Mouse (Mus musculus) cortical plate, adult 2 months (tissue): ENCODE results near the gene Dctpp1. TPM values are rescaled to one million over a fixed set of nuclear protein-coding genes. Genes with fewer than 3 reads are reported as not detected.
A peak's percentile ranks its signal among the peaks of the same experiment; 100 is the strongest.

Experiments
- H3K27ac ChIP-seq: fragments of 200-500 bp; 2 replicates; pipeline ENCODE4 v1.5.1; 2012; ENCODE audit warnings: low read length, control low read depth, inconsistent platforms; ENCODE audit not compliant: insufficient read depth
- H3K4me1 ChIP-seq: fragments of 200-500 bp; 2 replicates; pipeline ENCODE4 v1.6.1; 2011; ENCODE audit warnings: low read length; ENCODE audit not compliant: control insufficient read depth, insufficient read depth
- H3K4me3 ChIP-seq: fragments of 200-500 bp; 2 replicates; pipeline ENCODE4 v1.5.1; 2011; ENCODE audit warnings: mild to moderate bottlenecking, low read length, control low read depth; ENCODE audit not compliant: insufficient read depth
- CTCF ChIP-seq: fragments of 200-500 bp; IDR thresholded peaks from 2 replicates; pipeline ENCODE4 v1.5.1; 2011; ENCODE audit warnings: mild to moderate bottlenecking, control low read depth, low read length; ENCODE audit not compliant: insufficient read depth; ENCODE audit errors: extremely low read depth
- POLR2A ChIP-seq: fragments of 200-500 bp; IDR thresholded peaks from 2 replicates; pipeline ENCODE4 v1.6.1; 2011; ENCODE audit warnings: mild to moderate bottlenecking, low read length, control low read depth; ENCODE audit not compliant: insufficient read depth; ENCODE audit errors: extremely low read depth
- polyA plus RNA-seq: library from polyadenylated mRNA; depleted of rRNA; stranded (reverse); fragments of >200 nt; gene quantifications from 2 replicates; pipeline ENCODE4 v1.2.3, GENCODE M21; 2012; rRNA removed

Gene Dctpp1
- polyA plus RNA-seq, 1 experiment, result 37.4 TPM

DNA sequence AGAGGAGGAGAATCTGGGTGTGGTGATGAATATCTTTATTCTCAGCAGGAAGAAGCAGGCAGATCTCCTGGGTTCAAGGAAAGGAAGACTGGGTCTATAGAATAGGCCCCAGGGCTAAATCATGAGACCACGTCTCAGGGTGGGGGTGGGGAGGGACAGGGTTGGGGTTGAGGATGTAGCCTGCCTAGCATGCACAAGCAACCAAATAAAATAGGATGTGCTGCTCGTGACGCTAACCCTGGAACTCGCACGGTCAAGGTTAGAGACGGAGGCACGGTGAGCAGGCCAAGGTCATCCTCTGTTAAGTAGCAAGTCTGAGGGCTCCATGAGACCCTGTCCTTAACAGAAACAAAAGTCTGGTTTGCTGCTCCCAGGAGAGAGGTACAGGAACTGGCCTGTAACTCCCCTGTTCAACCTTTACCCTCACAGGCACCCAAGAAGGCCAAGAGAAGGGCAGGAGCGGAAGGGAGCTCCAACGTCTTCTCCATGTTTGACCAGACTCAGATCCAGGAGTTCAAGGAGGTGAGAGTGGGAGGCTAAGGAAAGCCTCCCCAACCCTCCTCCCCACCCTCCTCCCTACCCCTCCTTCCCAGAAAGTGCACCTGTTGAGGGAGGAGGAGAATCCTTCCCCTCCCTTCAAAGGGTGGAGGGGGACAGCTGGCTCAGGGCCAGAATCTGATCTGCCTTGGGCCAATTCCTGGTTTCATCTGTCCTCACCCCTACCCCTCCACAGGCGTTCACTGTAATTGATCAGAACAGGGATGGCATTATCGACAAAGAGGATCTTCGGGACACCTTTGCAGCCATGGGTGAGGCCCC lies 47.9 kb downstream of the Dctpp1 start:
- H3K27ac ChIP-seq, result no peak overlapping the region
- no peak overlapping the region for H3K4me3 ChIP-seq
- TF ChIP-seq CTCF, result no peak
- TF ChIP-seq POLR2A, result no peak

DNA sequence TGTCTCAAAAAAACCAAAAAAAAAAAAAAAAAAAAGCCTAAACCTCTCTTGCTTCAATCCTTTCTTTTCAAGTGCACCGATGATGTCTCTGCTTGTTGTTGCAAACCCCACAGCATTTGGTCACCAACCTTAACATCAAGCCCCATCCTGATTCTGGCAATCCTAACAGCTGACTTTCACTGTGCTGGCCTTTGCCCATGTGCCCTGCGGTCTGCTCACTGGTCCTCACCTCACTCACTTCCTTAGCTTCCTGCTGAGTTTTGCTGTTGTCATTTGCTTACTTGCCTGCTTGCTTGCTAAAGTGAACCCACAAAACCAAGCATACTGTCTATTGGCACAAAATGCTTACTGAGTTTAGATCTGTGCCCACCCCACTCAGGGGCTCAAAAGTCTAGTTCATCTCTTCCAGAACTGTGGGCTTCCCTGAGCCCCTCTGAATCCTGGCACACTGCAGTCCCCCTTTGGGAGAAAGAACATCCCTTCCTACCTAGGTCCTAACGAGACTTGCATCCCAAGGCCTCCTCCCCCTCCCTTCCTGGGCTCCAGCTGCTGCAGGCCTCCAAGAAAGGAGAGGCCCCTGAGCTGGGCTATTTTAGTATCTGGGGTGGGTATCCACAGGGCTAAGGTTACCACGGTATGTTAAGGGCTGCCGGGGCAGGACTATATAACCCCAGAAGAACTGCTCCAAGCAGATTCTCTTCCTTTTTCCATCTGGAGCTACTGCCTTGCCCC lies 49.3 kb downstream of the Dctpp1 start:
- no peak for TF ChIP-seq POLR2A
- H3K4me1 ChIP-seq, result 0 out of 2 replicates have a peak, but pooled peaks cover 2% of the 10 kb centered on the region

More for the DNA sequence above, 47.9 kb downstream of the Dctpp1 start:
- 0 out of 2 replicates have a peak, but pooled peaks cover 2% of the 10 kb centered on the region for H3K4me1 ChIP-seq

DNA sequence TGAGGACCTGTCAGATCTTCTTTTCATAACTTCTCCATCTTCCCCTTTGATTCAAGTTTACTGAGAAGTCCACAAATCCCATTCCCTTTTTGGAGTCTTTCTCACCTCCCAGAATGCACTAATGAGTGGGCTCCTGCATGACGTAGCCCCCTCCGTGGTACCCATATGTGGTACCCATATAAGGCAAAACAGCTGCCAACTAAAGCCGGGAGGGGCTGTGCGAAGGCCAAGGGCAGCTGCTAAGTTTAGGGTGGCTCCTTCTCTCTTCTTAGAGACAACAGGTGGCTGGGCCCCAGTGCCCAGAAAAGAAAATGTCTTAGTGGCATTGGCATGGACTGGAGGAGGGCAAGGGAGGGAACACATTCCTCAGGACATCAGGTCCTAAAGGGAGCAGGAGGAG lies 50.2 kb downstream of the Dctpp1 start:
- peak overlapping the region; percentile 57 for H3K27ac ChIP-seq
- no peak overlapping the region for H3K4me3 ChIP-seq

More for the DNA sequence above, 49.3 kb downstream of the Dctpp1 start:
- Histone ChIP-seq H3K27ac (no peak overlapping the region), H3K4me3 (no peak overlapping the region)

DNA sequence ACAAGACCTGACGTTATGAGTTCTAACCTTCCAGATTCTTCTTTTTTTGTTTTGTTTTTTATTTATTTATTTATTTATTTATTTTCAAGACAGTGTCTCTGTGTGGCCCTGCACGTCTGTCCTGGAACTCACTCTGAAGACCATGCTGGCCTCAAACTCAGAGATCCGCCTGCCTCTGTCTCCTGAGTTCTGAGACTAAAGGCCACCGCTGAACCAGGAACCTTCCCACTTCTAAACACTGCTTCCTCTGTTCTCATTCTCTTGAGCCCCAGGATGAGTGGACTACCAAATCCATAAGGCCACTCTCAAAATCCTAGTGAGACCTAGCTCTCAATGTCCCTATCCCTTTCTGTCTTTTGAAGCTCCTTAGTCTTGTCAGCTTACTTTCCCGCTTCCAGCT lies 50.7 kb downstream of the Dctpp1 start:
- no peak overlapping the region for H3K4me3 ChIP-seq
- H3K27ac ChIP-seq, result peak overlapping the region; percentile 57
- TF ChIP-seq CTCF (no peak), POLR2A (no peak)

More for the DNA sequence above, 50.2 kb downstream of the Dctpp1 start:
- H3K4me1 ChIP-seq, result peaks cover 4% of the 10 kb centered on the region; the same call in 1 of the 2 replicates
- no peak for TF ChIP-seq POLR2A

DNA sequence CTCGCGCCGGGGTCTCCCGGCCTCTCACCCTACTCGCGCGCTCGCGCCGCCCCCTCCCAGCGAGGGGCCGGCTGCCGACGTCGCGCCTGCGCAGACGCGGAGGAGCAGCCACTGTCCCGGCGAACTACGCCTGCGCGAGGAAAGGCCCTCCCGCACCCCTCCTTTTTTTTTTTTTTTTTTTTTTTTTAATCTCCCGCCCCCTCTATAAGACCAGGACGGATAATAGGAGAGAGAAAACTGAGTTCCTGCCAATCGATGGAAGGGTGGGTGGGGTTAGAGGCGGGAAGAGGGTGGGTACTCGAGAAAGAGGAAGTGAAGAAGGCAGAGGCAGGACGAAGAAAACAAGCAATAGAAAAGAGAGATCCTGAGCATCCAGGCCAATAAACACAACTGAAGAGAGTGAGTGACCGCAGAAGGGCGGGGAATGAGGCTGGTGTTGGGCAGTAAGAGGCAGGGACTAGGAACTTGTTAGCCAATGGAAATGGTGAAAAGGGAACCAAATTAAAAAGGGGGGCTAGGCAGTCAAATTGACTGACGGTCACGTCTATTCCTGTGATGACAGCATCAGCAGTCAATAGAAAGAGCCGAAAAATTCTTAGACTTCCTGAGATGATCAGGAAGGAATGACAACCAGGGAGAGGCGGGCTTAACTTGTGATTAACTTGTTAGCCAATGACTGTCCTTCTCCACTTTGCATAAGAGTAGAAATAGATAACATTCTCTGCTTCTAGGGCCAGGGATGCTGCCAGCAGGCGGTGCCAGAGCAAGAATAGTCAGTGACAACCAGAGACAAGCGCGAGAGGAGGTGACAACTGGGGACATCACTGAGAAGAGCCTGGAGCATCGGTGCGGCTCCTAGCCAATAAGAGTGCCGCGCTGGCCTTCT lies 51.7 kb downstream of the Dctpp1 start, which contains the start of gene Mylpf:
Gene Mylpf, plus strand, starts transcription at position 338 of the 886 bp plus-strand sequence.
- Histone ChIP-seq H3K4me3 (peak within 1 kb of the TSS; percentile 61), H3K4me1 (peaks cover 2% of the 10 kb centered on the region; the same call in 1 of the 2 replicates), H3K27ac (peak within 1 kb of the TSS; percentile 5)
- TF ChIP-seq POLR2A (peak; percentile 99), CTCF (peak; percentile 54)

More for the DNA sequence above, 50.7 kb downstream of the Dctpp1 start:
- peaks cover 2% of the 10 kb centered on the region; the same call in 1 of the 2 replicates for H3K4me1 ChIP-seq

DNA sequence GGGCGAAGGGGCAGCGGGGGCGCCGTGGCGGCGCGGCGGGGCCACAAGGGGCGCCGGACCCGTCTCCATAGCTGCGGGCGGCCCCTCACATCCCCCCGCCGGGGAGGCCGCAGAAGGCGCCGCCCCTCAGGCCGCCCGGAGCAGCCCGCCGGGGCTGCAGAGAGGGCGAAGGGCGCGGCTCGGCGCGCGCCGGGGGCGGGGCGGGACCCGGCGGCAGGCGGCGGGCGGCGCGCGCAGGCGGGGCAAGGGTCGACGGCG lies 52.3 kb downstream of the Dctpp1 start, which contains the start of gene Tbc1d10b:
Gene Tbc1d10b, minus strand, starts transcription at position 174 of the 258 bp plus-strand sequence.
- TF ChIP-seq CTCF, result no peak
- TF ChIP-seq POLR2A, result no peak

DNA sequence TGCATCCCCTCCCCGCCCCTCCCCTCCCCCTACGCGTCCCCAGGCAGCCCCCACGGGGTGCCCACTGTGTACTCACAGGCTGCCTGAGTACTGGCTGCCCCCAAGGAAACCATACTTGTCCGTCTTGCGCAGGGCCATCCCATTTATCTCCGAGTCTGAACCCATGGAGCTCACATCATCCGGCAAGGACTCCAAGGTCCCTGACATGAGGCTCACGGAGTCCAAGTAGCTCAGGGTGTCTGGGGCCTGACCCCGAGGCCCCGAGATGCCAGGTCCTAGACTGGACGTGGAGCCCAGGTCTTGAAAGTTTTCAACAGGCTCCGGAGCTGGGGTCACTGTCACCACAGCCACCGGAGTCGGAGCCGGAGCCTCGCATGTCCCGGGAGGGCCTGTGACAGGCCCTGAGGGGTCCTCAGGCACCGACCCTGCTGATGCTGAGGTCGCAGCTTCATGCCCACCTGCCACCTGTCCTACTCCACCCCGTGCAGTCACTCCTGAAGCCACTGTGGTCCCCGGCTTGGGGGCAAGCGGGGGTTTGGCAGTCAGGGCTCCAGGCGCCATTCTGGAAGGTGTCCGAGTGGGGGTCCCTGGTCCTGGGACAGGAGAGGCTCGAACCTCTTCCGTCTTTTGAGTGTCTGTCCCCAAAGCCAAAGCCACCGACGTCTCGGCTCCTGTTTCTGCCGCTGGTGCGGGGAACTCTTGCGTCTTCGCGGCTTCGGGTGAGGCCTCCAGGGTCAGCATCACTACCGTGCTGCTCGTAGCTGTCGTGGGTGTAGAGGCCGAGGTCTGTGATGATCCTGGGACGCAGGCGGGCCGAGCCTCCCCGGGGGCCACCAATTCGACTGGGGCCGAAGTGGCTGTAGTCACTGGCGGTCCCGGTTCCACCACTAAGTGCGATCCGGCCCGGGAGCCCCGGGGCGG lies 52.9 kb downstream of the Dctpp1 start:
- peak overlapping the region; percentile 61 for H3K4me3 ChIP-seq
- H3K27ac ChIP-seq, result 0 out of 2 replicates have a peak overlapping the region, but pooled peaks have one; percentile 4
- peaks cover 2% of the 10 kb centered on the region; the same call in 1 of the 2 replicates for H3K4me1 ChIP-seq
- TF ChIP-seq POLR2A (no peak), CTCF (no peak)

More for the DNA sequence above, 52.3 kb downstream of the Dctpp1 start, which contains the start of gene Tbc1d10b:
- Histone ChIP-seq H3K27ac (peak within 1 kb of the TSS; percentile 5), H3K4me1 (peaks cover 2% of the 10 kb centered on the region; the same call in 1 of the 2 replicates), H3K4me3 (peak within 1 kb of the TSS; percentile 61)

Other genes starting within 250 kb of the Dctpp1 start
- gene Mvp, start 246.1 kb downstream of the Dctpp1 start, polyA plus RNA-seq, result 8.0 and 8.2 TPM in 2 replicates
- 1.8 and 2.2 TPM in 2 replicates for gene Pagr1b, start 244.2 kb downstream of the Dctpp1 start, polyA plus RNA-seq
- 41.1 and 50.4 TPM in 2 replicates for gene Pagr1a, start 243.4 kb downstream of the Dctpp1 start, polyA plus RNA-seq
- 97.1 and 109 TPM in 2 replicates for gene Gm42742, start 239.6 kb downstream of the Dctpp1 start, polyA plus RNA-seq
- 371 and 405 TPM in 2 replicates for gene Prrt2, start 239.5 kb downstream of the Dctpp1 start, polyA plus RNA-seq
- 157 and 173 TPM in 2 replicates for gene Maz, start 233.7 kb downstream of the Dctpp1 start, polyA plus RNA-seq
- gene Kif22, start 218.2 kb downstream of the Dctpp1 start, polyA plus RNA-seq, result 8.6 and 10.1 TPM in 2 replicates
- 0.31 TPM in 1 of 2 replicates, not detected in the other for gene Zg16, start 173.4 kb downstream of the Dctpp1 start, polyA plus RNA-seq
- 2.6 and 2.8 TPM in 2 replicates for gene AI467606, start 169.3 kb downstream of the Dctpp1 start, polyA plus RNA-seq
- gene Qprt, start 138.5 kb downstream of the Dctpp1 start, polyA plus RNA-seq, result 0.74 and 0.77 TPM in 2 replicates
- gene Spn, start 122.9 kb downstream of the Dctpp1 start, polyA plus RNA-seq, result 0.15 and 0.19 TPM in 2 replicates
- gene Cd2bp2, start 64.7 kb downstream of the Dctpp1 start, polyA plus RNA-seq, result 85.0 and 99.3 TPM in 2 replicates
- 70.4 and 76.0 TPM in 2 replicates for gene Tbc1d10b, start 52.2 kb downstream of the Dctpp1 start, polyA plus RNA-seq
- gene Mylpf, start 51.8 kb downstream of the Dctpp1 start, polyA plus RNA-seq, result 2.0 and 2.2 TPM in 2 replicates
- 13.5 and 15.5 TPM in 2 replicates for gene Zfp553, start 27.6 kb downstream of the Dctpp1 start, polyA plus RNA-seq
- gene Sept1, start 27.6 kb downstream of the Dctpp1 start, polyA plus RNA-seq, result 9.2 and 10.4 TPM in 2 replicates
- gene Zfp771, start 16.4 kb downstream of the Dctpp1 start, polyA plus RNA-seq, result 109 and 110 TPM in 2 replicates
- gene Sephs2, start 13.3 kb upstream of the Dctpp1 start, polyA plus RNA-seq, result 26.2 and 27.5 TPM in 2 replicates
- gene Itgal, start 35.6 kb upstream of the Dctpp1 start, polyA plus RNA-seq, result 1.1 and 1.3 TPM in 2 replicates
- gene Zfp768, start 84.9 kb upstream of the Dctpp1 start, polyA plus RNA-seq, result 14.2 and 14.6 TPM in 2 replicates
- gene Zfp747, start 115.3 kb upstream of the Dctpp1 start, polyA plus RNA-seq, result 5.2 and 5.5 TPM in 2 replicates
- gene 9130019O22Rik, start 126.5 kb upstream of the Dctpp1 start, polyA plus RNA-seq, result 2.7 TPM in 2 replicates
- gene E430018J23Rik, start 132.9 kb upstream of the Dctpp1 start, polyA plus RNA-seq, result 5.4 and 8.3 TPM in 2 replicates
- 3.4 and 3.9 TPM in 2 replicates for gene Zfp764, start 146.1 kb upstream of the Dctpp1 start, polyA plus RNA-seq
- gene Zfp688, start 161.4 kb upstream of the Dctpp1 start, polyA plus RNA-seq, result 19.2 and 19.3 TPM in 2 replicates
- 5.3 and 5.8 TPM in 2 replicates for gene Zfp689, start 188.4 kb upstream of the Dctpp1 start, polyA plus RNA-seq
- 44.0 and 44.8 TPM in 2 replicates for gene Prr14, start 198.9 kb upstream of the Dctpp1 start, polyA plus RNA-seq
- gene Fbrs, start 218.5 kb upstream of the Dctpp1 start, polyA plus RNA-seq, result 26.6 and 27.1 TPM in 2 replicates